Mouse (Mus musculus) forebrain, embryonic 16.5 days (tissue): ENCODE data around the gene Slc4a10. TPM values are rescaled to one million over a fixed set of nuclear protein-coding genes. Genes with fewer than 3 reads are reported as not detected.

Experiments
- ATAC-seq: fragments of 200-750 bp; cut with Nextera tagmentation; 2 replicates; pipeline ENCODE4 v1.8.0; 2017; ENCODE audit warnings: mild to moderate bottlenecking, moderate library complexity
- H3K27ac ChIP-seq: fragments of 300-500 bp; sonication (generic); 2 replicates; pipeline ENCODE4 v1.5.1; 2014; ENCODE audit warnings: low read length, control low read depth
- H3K27me3 ChIP-seq: fragments of 300-500 bp; sonication (generic); replicated peaks from 2 replicates; pipeline ENCODE4 v1.6.1; 2014; ENCODE audit warnings: low read length; ENCODE audit not compliant: control insufficient read depth, insufficient read depth
- H3K36me3 ChIP-seq: fragments of 300-500 bp; sonication (generic); 2 replicates; pipeline ENCODE4 v1.6.1; 2014; ENCODE audit not compliant: control insufficient read depth, insufficient read depth
- H3K4me1 ChIP-seq: fragments of 300-500 bp; sonication (generic); replicated peaks from 2 replicates; pipeline ENCODE4 v1.6.1; 2014; ENCODE audit warnings: low read length; ENCODE audit not compliant: control insufficient read depth, insufficient read depth
- H3K4me2 ChIP-seq: fragments of 300-500 bp; sonication (generic); 2 replicates; pipeline ENCODE4 v1.6.1; 2014; ENCODE audit warnings: mild to moderate bottlenecking, low read length, control low read depth
- H3K4me3 ChIP-seq: fragments of 300-500 bp; sonication (generic); replicated peaks from 2 replicates; pipeline ENCODE4 v1.5.1; 2014; ENCODE audit warnings: mild to moderate bottlenecking, low read length, control low read depth
- H3K9ac ChIP-seq: fragments of 300-500 bp; sonication (generic); replicated peaks from 2 replicates; pipeline ENCODE4 v1.6.1; 2014; ENCODE audit warnings: low read depth, low read length, control low read depth
- H3K9me3 ChIP-seq: fragments of 300-500 bp; sonication (generic); 2 replicates; pipeline ENCODE4 v1.6.1; 2016; ENCODE audit warnings: low read length; ENCODE audit not compliant: control insufficient read depth
- WGBS: fragments of 180-500 bp; shearing (Covaris S2); extraction: QIAGEN DNeasy Blood & Tissue Kit; methylation state at CpG from one replicate; pipeline ENCODE4 v1.1.7; 2014; 5-methylcytosine and 5-hydroxymethylcytosine counted together
- polyA plus RNA-seq: library from polyadenylated mRNA; unstranded; fragments of >200 nt; fragmentation: Nextera tagmentation; extraction: Ambion mirVana; gene quantifications from 2 replicates; pipeline ENCODE4 v1.2.1, GENCODE M21; 2015

Gene Slc4a10
- polyA plus RNA-seq, 1 experiment from 2014 or later = 13.8 TPM

GRCm38 (mm10) chr2:62293846-62294245 is 247.6 kb downstream of the Slc4a10 start:
- Histone ChIP-seq H3K36me3 (no peaks in the 10 kb centered on the region), H3K27ac (no peak overlapping the region), H3K4me3 (no peak overlapping the region), H3K4me1 (peaks cover 6% of the 10 kb centered on the region; the same call in 1 of the 2 replicates), H3K4me2 (no peak overlapping the region), H3K9ac (no peak overlapping the region), H3K27me3 (no peaks in the 10 kb centered on the region), H3K9me3 (no peaks in the 10 kb centered on the region)
- 14% methylated on average over 2 of the region's 2 CpGs for WGBS
- peak; percentile 79 for ATAC-seq

- H3K4me1 ChIP-seq = no peaks in the 10 kb centered on the region
- no peaks in the 10 kb centered on the region for H3K27me3 ChIP-seq
- H3K9ac ChIP-seq = no peak overlapping the region
- no peaks in the 10 kb centered on the region for H3K9me3 ChIP-seq
- WGBS = 81% methylated on average over 2 of the region's 2 CpGs
- no peaks in the 10 kb centered on the region for H3K36me3 ChIP-seq
- no peak overlapping the region for H3K4me3 ChIP-seq
- no peak overlapping the region for H3K4me2 ChIP-seq
- no peak overlapping the region for H3K27ac ChIP-seq
- ATAC-seq = no peak
These were observed 255.5 kb downstream of the Slc4a10 start for GRCm38 (mm10) chr2:62301716-62302115.

GRCm38 (mm10) chr2:62306978-62307377 is 260.7 kb downstream of the Slc4a10 start:
- H3K9me3 ChIP-seq = no peaks in the 10 kb centered on the region
- peak overlapping the region; percentile 82 for H3K27ac ChIP-seq
- H3K27me3 ChIP-seq = no peaks in the 10 kb centered on the region
- H3K36me3 ChIP-seq = no peaks in the 10 kb centered on the region
- no peak overlapping the region for H3K4me2 ChIP-seq
- peaks cover 2% of the 10 kb centered on the region; the same call in 1 of the 2 replicates for H3K4me1 ChIP-seq
- H3K9ac ChIP-seq = no peak overlapping the region
- no peak overlapping the region for H3K4me3 ChIP-seq
- WGBS = 82% methylated on average over 5 of the region's 5 CpGs
- ATAC-seq = no peak

GRCm38 (mm10) chr2:62307477-62307876 is 261.2 kb downstream of the Slc4a10 start:
- ATAC-seq = peak; percentile 65; the same call in 1 of the 2 replicates
- Histone ChIP-seq H3K4me3 (no peak overlapping the region), H3K27ac (peak overlapping the region; percentile 82), H3K9ac (no peak overlapping the region), H3K9me3 (no peaks in the 10 kb centered on the region), H3K4me2 (no peak overlapping the region), H3K36me3 (no peaks in the 10 kb centered on the region), H3K4me1 (peaks cover 2% of the 10 kb centered on the region; the same call in 1 of the 2 replicates), H3K27me3 (no peaks in the 10 kb centered on the region)
- WGBS = 57% methylated on average over 2 of the region's 2 CpGs

- no peak overlapping the region for H3K9ac ChIP-seq
- no peaks in the 10 kb centered on the region for H3K9me3 ChIP-seq
- ATAC-seq = no peak
- 65% methylated on average over 2 of the region's 2 CpGs for WGBS
- H3K4me2 ChIP-seq = no peak overlapping the region
- H3K4me3 ChIP-seq = no peak overlapping the region
- no peaks in the 10 kb centered on the region for H3K36me3 ChIP-seq
- no peaks in the 10 kb centered on the region for H3K27me3 ChIP-seq
- no peaks in the 10 kb centered on the region for H3K4me1 ChIP-seq
- H3K27ac ChIP-seq = no peak overlapping the region
These were observed 270.7 kb downstream of the Slc4a10 start for GRCm38 (mm10) chr2:62316930-62317329.

- no peak overlapping the region for H3K4me3 ChIP-seq
- no peaks in the 10 kb centered on the region for H3K36me3 ChIP-seq
- H3K9me3 ChIP-seq = no peaks in the 10 kb centered on the region
- no peak overlapping the region for H3K4me2 ChIP-seq
- WGBS = 90% methylated on average over 3 of the region's 3 CpGs
- no peaks in the 10 kb centered on the region for H3K4me1 ChIP-seq
- no peak overlapping the region for H3K9ac ChIP-seq
- no peak overlapping the region for H3K27ac ChIP-seq
- ATAC-seq = no peak
- H3K27me3 ChIP-seq = no peaks in the 10 kb centered on the region
These were observed 273.2 kb downstream of the Slc4a10 start for GRCm38 (mm10) chr2:62319489-62319888.

GRCm38 (mm10) chr2:62323078-62323637 is 276.9 kb downstream of the Slc4a10 start:
- Histone ChIP-seq H3K9ac (no peak overlapping the region), H3K4me2 (no peak overlapping the region), H3K36me3 (no peaks in the 10 kb centered on the region), H3K9me3 (no peaks in the 10 kb centered on the region), H3K4me1 (no peaks in the 10 kb centered on the region), H3K27ac (no peak overlapping the region), H3K4me3 (no peak overlapping the region), H3K27me3 (no peaks in the 10 kb centered on the region)
- ATAC-seq = 0 out of 2 replicates have a peak, but pooled peaks have one; percentile 49
- WGBS = 72% methylated on average over 9 of the region's 9 CpGs

- no peak for ATAC-seq
- 91% methylated on average over 2 of the region's 2 CpGs for WGBS
- H3K4me3 ChIP-seq = no peak overlapping the region
- no peaks in the 10 kb centered on the region for H3K36me3 ChIP-seq
- no peaks in the 10 kb centered on the region for H3K4me1 ChIP-seq
- no peaks in the 10 kb centered on the region for H3K27me3 ChIP-seq
- H3K9me3 ChIP-seq = no peaks in the 10 kb centered on the region
- H3K27ac ChIP-seq = no peak overlapping the region
- no peak overlapping the region for H3K4me2 ChIP-seq
- H3K9ac ChIP-seq = no peak overlapping the region
These were observed 279.1 kb downstream of the Slc4a10 start for GRCm38 (mm10) chr2:62325388-62325787.

- H3K4me3 ChIP-seq = no peak overlapping the region
- no peaks in the 10 kb centered on the region for H3K36me3 ChIP-seq
- peak overlapping the region; percentile 64 for H3K27ac ChIP-seq
- H3K27me3 ChIP-seq = no peaks in the 10 kb centered on the region
- peak; percentile 41 for ATAC-seq
- H3K4me2 ChIP-seq = no peak overlapping the region
- no peak overlapping the region for H3K9ac ChIP-seq
- 23% methylated on average over 4 of the region's 4 CpGs for WGBS
- H3K9me3 ChIP-seq = no peaks in the 10 kb centered on the region
- H3K4me1 ChIP-seq = peaks cover 20% of the 10 kb centered on the region
These were observed 285.7 kb downstream of the Slc4a10 start for GRCm38 (mm10) chr2:62331913-62332312.

- Histone ChIP-seq H3K36me3 (no peaks in the 10 kb centered on the region), H3K4me1 (peaks cover 22% of the 10 kb centered on the region), H3K27me3 (no peaks in the 10 kb centered on the region), H3K27ac (0 out of 2 replicates have a peak overlapping the region, but pooled peaks have one; percentile 18), H3K4me2 (no peak overlapping the region), H3K9me3 (no peaks in the 10 kb centered on the region), H3K4me3 (no peak overlapping the region), H3K9ac (no peak overlapping the region)
- 57% methylated on average over 8 of the region's 8 CpGs for WGBS
- no peak for ATAC-seq
These were observed 286.2 kb downstream of the Slc4a10 start for GRCm38 (mm10) chr2:62332465-62332864.
